Mouse (Mus musculus) stomach, postnatal 0 days (tissue): ENCODE measurements around the gene Chst15. TPM values are rescaled to one million over a fixed set of nuclear protein-coding genes. Genes with fewer than 3 reads are reported as not detected.

Experiments used
- ATAC-seq: fragments of 200-750 bp; cut with Nextera tagmentation; 2 replicates; pipeline ENCODE4 v1.8.0; 2017; ENCODE audit not compliant: low FRiP score, low TSS enrichment
- DNase-seq: peaks from one replicate; pipeline ENCODE4 v3.0.0-alpha.2; 2016; ENCODE audit warnings: low spot score
- H3K27ac ChIP-seq: fragments of 300-500 bp; sonication (generic); replicated peaks from 2 replicates; pipeline ENCODE4 v1.5.1; 2014; ENCODE audit warnings: mild to moderate bottlenecking, control low read depth
- H3K27me3 ChIP-seq: fragments of 300-500 bp; sonication (generic); 2 replicates; pipeline ENCODE4 v1.6.1; 2014; ENCODE audit warnings: low read length; ENCODE audit not compliant: control insufficient read depth, insufficient read depth
- H3K36me3 ChIP-seq: fragments of 300-500 bp; sonication (generic); 2 replicates; pipeline ENCODE4 v1.6.1; 2014; ENCODE audit warnings: low read length, mixed read lengths; ENCODE audit not compliant: control insufficient read depth, insufficient read depth
- H3K4me1 ChIP-seq: fragments of 300-500 bp; sonication (generic); replicated peaks from 2 replicates; pipeline ENCODE4 v1.6.1; 2014; ENCODE audit warnings: antibody characterized with exemption; ENCODE audit not compliant: control insufficient read depth, insufficient read depth
- H3K4me2 ChIP-seq: fragments of 300-500 bp; sonication (generic); replicated peaks from 2 replicates; pipeline ENCODE4 v1.6.1; 2014; ENCODE audit warnings: low read depth, mild to moderate bottlenecking, control low read depth, moderate library complexity
- H3K4me3 ChIP-seq: fragments of 300-500 bp; sonication (generic); 2 replicates; pipeline ENCODE4 v1.5.1; 2014; ENCODE audit warnings: low read depth, low read length, control low read depth
- H3K9ac ChIP-seq: fragments of 300-500 bp; sonication (generic); 2 replicates; pipeline ENCODE4 v1.6.1; 2014; ENCODE audit warnings: mild to moderate bottlenecking, low read length, control low read depth, mixed read lengths
- H3K9me3 ChIP-seq: fragments of 300-500 bp; sonication (generic); 2 replicates; pipeline ENCODE4 v1.6.1; 2016; ENCODE audit warnings: low read length; ENCODE audit not compliant: control insufficient read depth
- CTCF ChIP-seq: IDR thresholded peaks from 2 replicates; pipeline ENCODE4 v1.5.1; 2016; ENCODE audit warnings: antibody characterized with exemption, low read depth, mild to moderate bottlenecking, moderate library complexity
- EP300 ChIP-seq: optimal IDR thresholded peaks from 2 replicates; pipeline ENCODE3; 2016; ENCODE audit warnings: antibody characterized with exemption
- WGBS: fragments of 180-500 bp; shearing (Covaris S2); extraction: QIAGEN DNeasy Blood & Tissue Kit; methylation state at CpG from one replicate; pipeline ENCODE4 v1.1.7; 2014; 5-methylcytosine and 5-hydroxymethylcytosine counted together
- polyA plus RNA-seq: library from polyadenylated mRNA; unstranded; fragments of >200 nt; fragmentation: Nextera tagmentation; extraction: Ambion mirVana; gene quantifications from 2 replicates; pipeline ENCODE4 v1.2.1, GENCODE M21; 2015

Gene Chst15
- polyA plus RNA-seq, 1 experiment from 2014 or later, result 11.5 TPM

DNA sequence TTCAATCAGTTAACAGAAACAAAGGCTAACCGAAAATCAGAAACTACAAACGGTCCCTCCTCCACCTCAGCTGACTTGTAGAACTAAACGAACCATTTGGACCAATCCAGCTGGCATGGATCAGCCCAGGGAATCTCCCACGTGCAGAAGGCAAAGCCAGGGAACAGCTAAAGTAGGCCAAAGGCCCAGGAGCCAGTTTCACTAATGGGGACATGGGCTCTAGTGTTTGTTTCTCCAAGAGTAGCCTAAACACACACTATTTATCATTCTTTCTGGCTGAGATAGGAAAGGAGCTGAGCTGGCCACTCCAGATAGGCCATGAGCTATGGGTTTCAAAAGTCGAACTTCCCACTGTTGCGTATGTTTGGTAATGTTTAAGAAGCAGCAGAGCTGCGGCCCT is 58.2 kb downstream of the Chst15 start:
- TF ChIP-seq EP300, result no peak
- no peak for TF ChIP-seq CTCF
- H3K27me3 ChIP-seq, result no peaks in the 10 kb centered on the region
- H3K9me3 ChIP-seq, result no peaks in the 10 kb centered on the region
- WGBS, result 26% methylated on average over 7 of the region's 7 CpGs
- H3K9ac ChIP-seq, result no peak overlapping the region
- peak overlapping the region; percentile 71 for H3K27ac ChIP-seq
- H3K4me1 ChIP-seq, result peaks cover 2% of the 10 kb centered on the region; the same call in 1 of the 2 replicates
- H3K36me3 ChIP-seq, result peaks cover 4% of the 10 kb centered on the region; the same call in 1 of the 2 replicates
- H3K4me3 ChIP-seq, result no peak overlapping the region
- ATAC-seq (peak; percentile 80), DNase-seq (peak; percentile 47)
- H3K4me2 ChIP-seq, result no peak overlapping the region

DNA sequence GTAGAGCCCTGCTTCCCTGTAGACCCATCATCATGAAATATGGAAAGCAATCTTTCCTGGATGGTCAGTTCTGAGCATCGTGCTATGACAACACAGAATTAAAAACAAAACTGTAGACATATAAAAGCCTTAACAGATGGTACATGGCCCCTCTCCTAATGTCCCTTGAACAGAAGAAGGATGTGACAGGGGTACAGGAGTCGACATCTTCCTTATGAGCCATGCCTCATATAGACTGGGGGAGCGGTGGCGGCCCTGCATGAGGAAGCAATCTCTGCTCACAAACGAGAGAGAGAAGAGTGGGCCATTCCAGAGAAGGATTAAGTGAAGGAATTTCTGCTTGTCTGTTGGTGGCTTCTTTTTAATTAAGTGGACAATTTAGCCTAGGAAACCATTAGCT is 58.8 kb downstream of the Chst15 start:
- Histone ChIP-seq H3K27me3 (no peaks in the 10 kb centered on the region), H3K27ac (0 out of 2 replicates have a peak overlapping the region, but pooled peaks have one; percentile 45), H3K4me2 (no peak overlapping the region), H3K9ac (no peak overlapping the region), H3K4me1 (peaks cover 2% of the 10 kb centered on the region; the same call in 1 of the 2 replicates), H3K36me3 (peaks cover 3% of the 10 kb centered on the region; the same call in 1 of the 2 replicates), H3K9me3 (no peaks in the 10 kb centered on the region), H3K4me3 (no peak overlapping the region)
- ATAC-seq, result no peak
- no peak for DNase-seq
- TF ChIP-seq CTCF, result no peak
- TF ChIP-seq EP300, result no peak
- WGBS, result 47% methylated on average over 5 of the region's 5 CpGs

GRCm38 (mm10) chr7:132253513-132253912 is 63.5 kb downstream of the Chst15 start:
- no peak for TF ChIP-seq EP300
- no peak for TF ChIP-seq CTCF
- 83% methylated on average over 5 of the region's 5 CpGs for WGBS
- H3K4me3 ChIP-seq, result no peak overlapping the region
- H3K9ac ChIP-seq, result no peak overlapping the region
- H3K27ac ChIP-seq, result no peak overlapping the region
- H3K9me3 ChIP-seq, result no peaks in the 10 kb centered on the region
- H3K27me3 ChIP-seq, result no peaks in the 10 kb centered on the region
- DNase-seq (no peak), ATAC-seq (no peak)
- H3K36me3 ChIP-seq, result no peaks in the 10 kb centered on the region; the same call in 1 of the 2 replicates
- no peaks in the 10 kb centered on the region for H3K4me1 ChIP-seq
- H3K4me2 ChIP-seq, result no peak overlapping the region

DNA sequence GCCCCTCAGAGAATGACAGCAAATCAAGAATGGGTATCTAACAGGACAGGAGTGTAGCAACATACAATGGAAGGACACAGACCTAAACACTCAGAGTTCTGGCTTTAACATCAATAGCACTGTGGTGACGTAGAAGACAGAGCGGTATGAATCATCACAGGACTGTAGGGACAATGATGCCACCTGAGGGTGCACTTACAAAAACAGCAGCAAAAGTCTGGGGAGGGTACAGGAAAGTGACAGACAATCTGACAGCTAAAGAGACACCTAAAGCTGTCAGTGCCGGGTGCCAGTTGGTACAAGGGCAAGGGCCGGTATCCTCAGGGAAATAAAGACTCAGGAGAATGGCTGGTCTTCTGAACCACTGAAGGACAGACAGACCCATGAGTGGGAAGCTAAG is 64.0 kb downstream of the Chst15 start:
- no peaks in the 10 kb centered on the region for H3K4me1 ChIP-seq
- TF ChIP-seq CTCF, result no peak
- TF ChIP-seq EP300, result no peak

DNA sequence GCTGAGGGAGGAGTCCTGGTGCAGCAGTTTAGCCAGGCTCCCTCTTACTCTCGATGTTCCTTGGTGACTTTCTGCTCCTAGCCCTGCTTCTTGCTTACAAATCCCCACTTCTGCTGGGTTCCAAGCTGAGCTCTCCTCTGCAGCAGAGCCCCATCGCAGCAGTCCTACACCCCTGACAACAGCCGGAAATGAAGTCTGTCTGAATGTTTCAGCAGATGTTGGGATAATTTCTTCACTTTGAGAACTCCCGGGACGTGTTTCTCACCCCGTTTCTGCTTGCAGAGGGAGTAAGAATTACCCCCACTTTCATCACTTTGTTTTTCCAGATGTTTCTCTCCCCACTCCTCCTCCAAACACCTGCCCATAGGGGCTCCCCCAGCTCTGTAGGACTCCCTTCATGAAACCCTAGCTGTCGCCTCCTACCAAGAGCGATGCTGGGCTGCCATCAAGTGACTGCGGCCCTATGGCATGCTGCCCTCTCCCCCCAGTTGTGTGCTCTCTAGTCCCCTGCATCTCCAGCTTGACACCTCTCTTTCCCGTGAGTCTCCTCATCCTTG is 67.4 kb downstream of the Chst15 start:
- Histone ChIP-seq H3K9ac (no peak overlapping the region; the same call in 1 of the 2 replicates), H3K27ac (no peak overlapping the region), H3K9me3 (no peaks in the 10 kb centered on the region), H3K4me2 (no peak overlapping the region), H3K4me3 (no peak overlapping the region), H3K4me1 (no peaks in the 10 kb centered on the region), H3K27me3 (no peaks in the 10 kb centered on the region), H3K36me3 (peaks cover 6% of the 10 kb centered on the region)
- TF ChIP-seq CTCF (no peak), EP300 (no peak)
- WGBS, result 57% methylated on average over 10 of the region's 10 CpGs
- DNase-seq, result no peak
- ATAC-seq, result no peak

More for the DNA sequence above, 64.0 kb downstream of the Chst15 start:
- no peak for DNase-seq
- no peak overlapping the region for H3K4me2 ChIP-seq
- no peaks in the 10 kb centered on the region for H3K9me3 ChIP-seq
- WGBS, result 91% methylated on average over 4 of the region's 4 CpGs
- no peak overlapping the region for H3K4me3 ChIP-seq
- no peak overlapping the region for H3K27ac ChIP-seq
- no peak for ATAC-seq
- no peaks in the 10 kb centered on the region; the same call in 1 of the 2 replicates for H3K36me3 ChIP-seq
- no peaks in the 10 kb centered on the region for H3K27me3 ChIP-seq
- H3K9ac ChIP-seq, result no peak overlapping the region

DNA sequence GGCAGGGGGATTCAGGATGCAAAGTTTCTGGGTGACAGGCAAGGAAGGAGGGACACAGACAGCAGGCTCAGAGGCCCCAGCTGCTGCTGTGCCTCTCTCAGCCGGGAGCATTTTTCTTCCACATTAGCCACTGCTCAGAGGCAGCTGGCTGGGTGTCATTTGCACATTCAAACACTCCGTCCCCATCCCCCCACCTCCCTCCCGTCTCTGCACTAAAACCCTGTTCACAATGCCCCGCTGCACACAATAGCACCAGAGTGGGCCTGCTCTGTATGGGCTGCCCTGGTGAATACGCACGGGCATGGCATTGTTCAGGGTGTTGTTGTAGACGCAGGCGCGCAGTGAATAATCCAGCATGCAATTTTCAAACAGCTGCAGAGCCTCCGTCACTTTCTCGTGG is 69.5 kb downstream of the Chst15 start:
- H3K4me2 ChIP-seq, result no peak overlapping the region
- peaks cover 6% of the 10 kb centered on the region for H3K36me3 ChIP-seq
- H3K27ac ChIP-seq, result no peak overlapping the region
- H3K4me3 ChIP-seq, result no peak overlapping the region
- H3K9ac ChIP-seq, result no peak overlapping the region
- no peak for ATAC-seq
- no peaks in the 10 kb centered on the region for H3K27me3 ChIP-seq
- H3K4me1 ChIP-seq, result no peaks in the 10 kb centered on the region
- WGBS, result 28% methylated on average over 11 of the region's 11 CpGs
- H3K9me3 ChIP-seq, result no peaks in the 10 kb centered on the region
- no peak for TF ChIP-seq EP300
- no peak for TF ChIP-seq CTCF
- DNase-seq, result no peak
